Mouse (Mus musculus): ENCODE data around the gene Emg1. TPM values are rescaled to one million over a fixed set of nuclear protein-coding genes. Genes with fewer than 3 reads are reported as not detected.

Emg1 gene
- polyA plus RNA-seq, 1 experiment from 2014 or later: 205 TPM

- no peak overlapping the region for H3K4me3 ChIP-seq (ENCODE audit: low read depth, low read length)
- no peaks in the 10 kb centered on the region for H3K27me3 ChIP-seq (ENCODE audit: control insufficient read depth, insufficient read depth, low read length)
- H3K9ac ChIP-seq (replicated peaks; ENCODE audit: low read depth, low read length): no peak overlapping the region
- no peak overlapping the region for H3K4me2 ChIP-seq (replicated peaks; ENCODE audit: low read depth, low read length)
- no peak overlapping the region for H3K27ac ChIP-seq (ENCODE audit: low read length)
- ATAC-seq (ENCODE audit: insufficient number of reproducible peaks, insufficient read depth, low FRiP score, low read depth): no peak
- no peaks in the 10 kb centered on the region for H3K4me1 ChIP-seq (ENCODE audit: control insufficient read depth, insufficient read depth, low read length)
- no peaks in the 10 kb centered on the region for H3K9me3 ChIP-seq (ENCODE audit: control insufficient read depth, low read depth, low read length)
- 91% methylated on average over 4 of the region's 4 CpGs for WGBS
- H3K36me3 ChIP-seq (ENCODE audit: control insufficient read depth, insufficient read depth, low read length): no peaks in the 10 kb centered on the region
Measured at GRCm38 (mm10) chr6:124661156-124661806, 50.7 kb downstream of the Emg1 start.

- H3K27me3 ChIP-seq (ENCODE audit: control insufficient read depth, insufficient read depth, low read length): no peaks in the 10 kb centered on the region
- no peak overlapping the region for H3K4me3 ChIP-seq (ENCODE audit: low read depth, low read length)
- 76% methylated on average over 2 of the region's 2 CpGs for WGBS
- H3K27ac ChIP-seq (ENCODE audit: low read length): no peak overlapping the region
- no peaks in the 10 kb centered on the region; the same call in 1 of the 2 replicates for H3K9me3 ChIP-seq (ENCODE audit: control insufficient read depth, low read depth, low read length)
- no peak overlapping the region for H3K4me2 ChIP-seq (replicated peaks; ENCODE audit: low read depth, low read length)
- no peak for ATAC-seq (ENCODE audit: insufficient number of reproducible peaks, insufficient read depth, low FRiP score, low read depth)
- no peaks in the 10 kb centered on the region for H3K36me3 ChIP-seq (ENCODE audit: control insufficient read depth, insufficient read depth, low read length)
- no peaks in the 10 kb centered on the region for H3K4me1 ChIP-seq (ENCODE audit: control insufficient read depth, insufficient read depth, low read length)
- no peak overlapping the region for H3K9ac ChIP-seq (replicated peaks; ENCODE audit: low read depth, low read length)
Measured at GRCm38 (mm10) chr6:124658067-124658466, 53.9 kb downstream of the Emg1 start.

- no peaks in the 10 kb centered on the region for H3K27me3 ChIP-seq (ENCODE audit: control insufficient read depth, insufficient read depth, low read length)
- no peaks in the 10 kb centered on the region; the same call in 1 of the 2 replicates for H3K9me3 ChIP-seq (ENCODE audit: control insufficient read depth, low read depth, low read length)
- no peak overlapping the region for H3K9ac ChIP-seq (replicated peaks; ENCODE audit: low read depth, low read length)
- ATAC-seq (ENCODE audit: insufficient number of reproducible peaks, insufficient read depth, low FRiP score, low read depth): no peak
- no peak overlapping the region for H3K4me2 ChIP-seq (replicated peaks; ENCODE audit: low read depth, low read length)
- no peak overlapping the region for H3K27ac ChIP-seq (ENCODE audit: low read length)
- no peaks in the 10 kb centered on the region for H3K4me1 ChIP-seq (ENCODE audit: control insufficient read depth, insufficient read depth, low read length)
- 43% methylated on average over 6 of the region's 6 CpGs for WGBS
- H3K36me3 ChIP-seq (ENCODE audit: control insufficient read depth, insufficient read depth, low read length): no peaks in the 10 kb centered on the region
- no peak overlapping the region for H3K4me3 ChIP-seq (ENCODE audit: low read depth, low read length)
Measured at GRCm38 (mm10) chr6:124655893-124656292, 56.1 kb downstream of the Emg1 start.

MicroRNAs within 50 kb of the gene (microRNA counts, 519-probe panel; counts per million panel counts)
- microRNA mmu-miR-141 (3,374 counts per million, percentile 65 among the panel's probes with 10 or more counts), microRNA mmu-miR-200c (4,572 counts per million, percentile 90 among the panel's probes with 10 or more counts)

Small RNA genes within 50 kb of the gene (microRNA-seq; reads per million reads assigned to microRNA genes)
- gene Mir141 (2,082 reads per million, percentile 81 among the genes with 10 or more reads in this experiment), gene Mir200c (14,557 reads per million, percentile 96 among the genes with 10 or more reads in this experiment)

Other genes starting within 250 kb of the Emg1 start
- 4.9 and 5.4 TPM in 2 replicates for gene Clstn3, start 247.4 kb downstream of the Emg1 start, polyA plus RNA-seq (2014; fragmentation: Nextera tagmentation; extraction: Ambion mirVana)
- 0.43 and 0.68 TPM in 2 replicates for gene C1rl, start 219.1 kb downstream of the Emg1 start, polyA plus RNA-seq (2014; fragmentation: Nextera tagmentation; extraction: Ambion mirVana)
- 3.0 and 3.5 TPM in 2 replicates for gene C1ra, start 199.8 kb downstream of the Emg1 start, polyA plus RNA-seq (2014; fragmentation: Nextera tagmentation; extraction: Ambion mirVana)
- gene C1s1, start 169.8 kb downstream of the Emg1 start, polyA plus RNA-seq (2014; fragmentation: Nextera tagmentation; extraction: Ambion mirVana): 2.0 and 2.9 TPM in 2 replicates
- gene C1rb, start 141.9 kb downstream of the Emg1 start, polyA plus RNA-seq (2014; fragmentation: Nextera tagmentation; extraction: Ambion mirVana): not detected in 2 replicates
- not detected in 2 replicates for gene C1s2, start 76.1 kb downstream of the Emg1 start, polyA plus RNA-seq (2014; fragmentation: Nextera tagmentation; extraction: Ambion mirVana)
- 58.6 and 60.0 TPM in 2 replicates for gene Lpcat3, start 49.2 kb downstream of the Emg1 start, polyA plus RNA-seq (2014; fragmentation: Nextera tagmentation; extraction: Ambion mirVana)
- 290 and 305 TPM in 2 replicates for gene Phb2, start 158 bp upstream of the Emg1 start, polyA plus RNA-seq (2014; fragmentation: Nextera tagmentation; extraction: Ambion mirVana)
- gene Ptpn6, start 26.5 kb upstream of the Emg1 start, polyA plus RNA-seq (2014; fragmentation: Nextera tagmentation; extraction: Ambion mirVana): 13.7 and 15.3 TPM in 2 replicates
- 445 and 505 TPM in 2 replicates for gene Grcc10, start 29.2 kb upstream of the Emg1 start, polyA plus RNA-seq (2014; fragmentation: Nextera tagmentation; extraction: Ambion mirVana)
- not detected in 2 replicates for gene Gm45234, start 43.8 kb upstream of the Emg1 start, polyA plus RNA-seq (2014; fragmentation: Nextera tagmentation; extraction: Ambion mirVana)
- gene Atn1, start 44.3 kb upstream of the Emg1 start, polyA plus RNA-seq (2014; fragmentation: Nextera tagmentation; extraction: Ambion mirVana): 15.0 and 18.5 TPM in 2 replicates
- gene Eno2, start 57.5 kb upstream of the Emg1 start, polyA plus RNA-seq (2014; fragmentation: Nextera tagmentation; extraction: Ambion mirVana): 9.5 and 9.7 TPM in 2 replicates
- gene Lrrc23, start 67.5 kb upstream of the Emg1 start, polyA plus RNA-seq (2014; fragmentation: Nextera tagmentation; extraction: Ambion mirVana): 0.32 and 0.35 TPM in 2 replicates
- 7.4 and 8.0 TPM in 2 replicates for gene Spsb2, start 96.5 kb upstream of the Emg1 start, polyA plus RNA-seq (2014; fragmentation: Nextera tagmentation; extraction: Ambion mirVana)
- 844 and 872 TPM in 2 replicates for gene Tpi1, start 102.1 kb upstream of the Emg1 start, polyA plus RNA-seq (2014; fragmentation: Nextera tagmentation; extraction: Ambion mirVana)
- gene Usp5, start 117.3 kb upstream of the Emg1 start, polyA plus RNA-seq (2014; fragmentation: Nextera tagmentation; extraction: Ambion mirVana): 121 and 123 TPM in 2 replicates
- gene Cdca3, start 117.4 kb upstream of the Emg1 start, polyA plus RNA-seq (2014; fragmentation: Nextera tagmentation; extraction: Ambion mirVana): 151 and 163 TPM in 2 replicates
- 1.4 and 1.5 TPM in 2 replicates for gene Gnb3, start 128.1 kb upstream of the Emg1 start, polyA plus RNA-seq (2014; fragmentation: Nextera tagmentation; extraction: Ambion mirVana)
- 43.2 and 43.9 TPM in 2 replicates for gene P3h3, start 145.6 kb upstream of the Emg1 start, polyA plus RNA-seq (2014; fragmentation: Nextera tagmentation; extraction: Ambion mirVana)
- 0.91 and 1.0 TPM in 2 replicates for gene Gpr162, start 151.8 kb upstream of the Emg1 start, polyA plus RNA-seq (2014; fragmentation: Nextera tagmentation; extraction: Ambion mirVana)
- gene Cd4, start 176.0 kb upstream of the Emg1 start, polyA plus RNA-seq (2014; fragmentation: Nextera tagmentation; extraction: Ambion mirVana): 0.28 and 0.43 TPM in 2 replicates
- gene Lag3, start 199.5 kb upstream of the Emg1 start, polyA plus RNA-seq (2014; fragmentation: Nextera tagmentation; extraction: Ambion mirVana): 1.3 and 1.5 TPM in 2 replicates
- gene Ptms, start 207.9 kb upstream of the Emg1 start, polyA plus RNA-seq (2014; fragmentation: Nextera tagmentation; extraction: Ambion mirVana): 320 TPM in 2 replicates
- gene Mlf2, start 219.2 kb upstream of the Emg1 start, polyA plus RNA-seq (2014; fragmentation: Nextera tagmentation; extraction: Ambion mirVana): 341 and 354 TPM in 2 replicates

All from stomach, embryonic 14.5 days (tissue).